Mouse (Mus musculus): ENCODE measurements around the gene Ppp1r27. TPM values are rescaled to one million over a fixed set of nuclear protein-coding genes. Genes with fewer than 3 reads are reported as not detected.
A peak's percentile ranks its signal among the peaks of the same experiment; 100 is the strongest.
"Not testable (repeated sequence)": the region's sequence is repeated elsewhere in the genome, so short reads cannot be mapped to it uniquely, and the experiment has no call there.

The Ppp1r27 gene
- 1.8 and 2.3 TPM in 2 replicates for polyA plus RNA-seq (2015; fragmentation: Nextera tagmentation; extraction: Ambion mirVana)

- ATAC-seq (ENCODE audit: insufficient number of reproducible peaks, low FRiP score, low TSS enrichment, low read depth): no peak
- H3K4me3 ChIP-seq (replicated peaks): peak within 1 kb of the TSS; percentile 92
Observed at GRCm38 (mm10) chr11:120550810-120551440, at the start of gene Ppp1r27. Ppp1r27 (minus strand) TSS chr11:120551132.

GRCm38 (mm10) chr11:120600716-120601115 is 49.8 kb upstream of the Ppp1r27 start:
- WGBS: 88% methylated on average over 3 of the region's 3 CpGs
- Histone ChIP-seq H3K4me3 (replicated peaks) (no peak overlapping the region), H3K36me3 (peaks cover 67% of the 10 kb centered on the region), H3K4me2 (replicated peaks) (no peak overlapping the region), H3K27me3 (no peaks in the 10 kb centered on the region), H3K9me3 (replicated peaks) (no peaks in the 10 kb centered on the region), H3K9ac (no peak overlapping the region), H3K4me1 (peaks cover 30% of the 10 kb centered on the region), H3K27ac (replicated peaks) (no peak overlapping the region)
- ATAC-seq (ENCODE audit: insufficient number of reproducible peaks, low FRiP score, low TSS enrichment, low read depth): no peak

More at GRCm38 (mm10) chr11:120550810-120551440, at the start of gene Ppp1r27:
- Histone ChIP-seq H3K36me3 (0 out of 2 replicates have a peak, but pooled peaks cover 3% of the 10 kb centered on the region), H3K4me2 (replicated peaks) (peak within 1 kb of the TSS; percentile 77), H3K27ac (replicated peaks) (peak within 1 kb of the TSS; percentile 93), H3K9me3 (replicated peaks) (no peaks in the 10 kb centered on the region), H3K27me3 (no peaks in the 10 kb centered on the region), H3K4me1 (peaks cover 31% of the 10 kb centered on the region), H3K9ac (peak within 1 kb of the TSS; percentile 99)
- 91% methylated on average over 28 of the region's 28 CpGs for WGBS

- H3K9me3 ChIP-seq (replicated peaks): no peaks in the 10 kb centered on the region
- 42% methylated on average over 17 of the region's 17 CpGs for WGBS
- peak overlapping the region; percentile 95 for H3K4me3 ChIP-seq (replicated peaks)
- H3K9ac ChIP-seq: peak overlapping the region; percentile 63
- H3K27ac ChIP-seq (replicated peaks): peak overlapping the region; percentile 93
- ATAC-seq (ENCODE audit: insufficient number of reproducible peaks, low FRiP score, low TSS enrichment, low read depth): no peak
- peak overlapping the region; percentile 73 for H3K4me2 ChIP-seq (replicated peaks)
- H3K36me3 ChIP-seq: peaks cover 64% of the 10 kb centered on the region
- H3K27me3 ChIP-seq: no peaks in the 10 kb centered on the region
- H3K4me1 ChIP-seq: peaks cover 31% of the 10 kb centered on the region
Observed at GRCm38 (mm10) chr11:120598990-120599549, 48.1 kb upstream of the Ppp1r27 start.

GRCm38 (mm10) chr11:120598283-120598989 is 47.5 kb upstream of the Ppp1r27 start, which contains the start of the genes Alyref and Anapc11:
Alyref (minus strand) TSS chr11:120598365.
Anapc11 (plus strand) TSS chr11:120598421.
- peak within 1 kb of the TSS; percentile 79 for H3K4me2 ChIP-seq (replicated peaks)
- H3K36me3 ChIP-seq: peaks cover 64% of the 10 kb centered on the region
- H3K27me3 ChIP-seq: no peaks in the 10 kb centered on the region
- ATAC-seq (ENCODE audit: insufficient number of reproducible peaks, low FRiP score, low TSS enrichment, low read depth): peak; percentile 96
- under 1% methylated on average over 88 of the region's 88 CpGs for WGBS
- peak within 1 kb of the TSS; percentile 95 for H3K4me3 ChIP-seq (replicated peaks)
- peak within 1 kb of the TSS; percentile 99 for H3K9ac ChIP-seq
- peaks cover 31% of the 10 kb centered on the region for H3K4me1 ChIP-seq
- no peaks in the 10 kb centered on the region for H3K9me3 ChIP-seq (replicated peaks)
- H3K27ac ChIP-seq (replicated peaks): peak within 1 kb of the TSS; percentile 93

- Histone ChIP-seq H3K4me3 (replicated peaks) (peak overlapping the region; percentile 95), H3K27ac (replicated peaks) (peak overlapping the region; percentile 93), H3K9me3 (replicated peaks) (no peaks in the 10 kb centered on the region), H3K27me3 (no peaks in the 10 kb centered on the region), H3K4me1 (peaks cover 31% of the 10 kb centered on the region), H3K9ac (peak overlapping the region; percentile 99), H3K36me3 (peaks cover 64% of the 10 kb centered on the region), H3K4me2 (replicated peaks) (peak overlapping the region; percentile 79)
- peak; percentile 47 for ATAC-seq (ENCODE audit: insufficient number of reproducible peaks, low FRiP score, low TSS enrichment, low read depth)
- WGBS: 3% methylated on average over 98 of the region's 99 CpGs
Observed at GRCm38 (mm10) chr11:120597240-120598235, 46.6 kb upstream of the Ppp1r27 start.

- Histone ChIP-seq H3K4me2 (replicated peaks) (no peak overlapping the region), H3K27me3 (no peaks in the 10 kb centered on the region), H3K36me3 (peaks cover 83% of the 10 kb centered on the region), H3K27ac (replicated peaks) (no peak overlapping the region), H3K9ac (no peak overlapping the region), H3K4me3 (replicated peaks) (no peak overlapping the region), H3K9me3 (replicated peaks) (no peaks in the 10 kb centered on the region), H3K4me1 (no peaks in the 10 kb centered on the region)
- ATAC-seq (ENCODE audit: insufficient number of reproducible peaks, low FRiP score, low TSS enrichment, low read depth): no peak
- 90% methylated on average over 6 of the region's 6 CpGs for WGBS
Observed at GRCm38 (mm10) chr11:120588531-120588930, 37.6 kb upstream of the Ppp1r27 start.

- Histone ChIP-seq H3K36me3 (peaks cover 50% of the 10 kb centered on the region), H3K4me1 (peaks cover 26% of the 10 kb centered on the region), H3K4me3 (replicated peaks) (no peak overlapping the region), H3K9ac (no peak overlapping the region), H3K4me2 (replicated peaks) (no peak overlapping the region), H3K27ac (replicated peaks) (no peak overlapping the region), H3K9me3 (replicated peaks) (no peaks in the 10 kb centered on the region), H3K27me3 (no peaks in the 10 kb centered on the region)
- no peak for ATAC-seq (ENCODE audit: insufficient number of reproducible peaks, low FRiP score, low TSS enrichment, low read depth)
- WGBS: 97% methylated on average over 1 of the region's 1 CpGs
Observed at GRCm38 (mm10) chr11:120583937-120584336, 33.0 kb upstream of the Ppp1r27 start.

GRCm38 (mm10) chr11:120582982-120583293 is 32.0 kb upstream of the Ppp1r27 start:
- ATAC-seq (ENCODE audit: insufficient number of reproducible peaks, low FRiP score, low TSS enrichment, low read depth); H3K27ac ChIP-seq (replicated peaks); H3K27me3 ChIP-seq; H3K9ac ChIP-seq; H3K4me3 ChIP-seq (replicated peaks); H3K9me3 ChIP-seq (replicated peaks); H3K4me2 ChIP-seq (replicated peaks): not testable (repeated sequence)
- WGBS: 90% methylated on average over 2 of the region's 2 CpGs
- H3K4me1 ChIP-seq: peaks cover 29% of the 10 kb centered on the region
- peaks cover 52% of the 10 kb centered on the region for H3K36me3 ChIP-seq

- H3K4me2 ChIP-seq (replicated peaks): peak overlapping the region; percentile 88
- no peak overlapping the region; the same call in 1 of the 2 replicates for H3K9ac ChIP-seq
- peaks cover 52% of the 10 kb centered on the region for H3K36me3 ChIP-seq
- no peaks in the 10 kb centered on the region for H3K27me3 ChIP-seq
- ATAC-seq (ENCODE audit: insufficient number of reproducible peaks, low FRiP score, low TSS enrichment, low read depth): no peak
- H3K9me3 ChIP-seq (replicated peaks): no peaks in the 10 kb centered on the region
- 71% methylated on average over 8 of the region's 8 CpGs for WGBS
- peaks cover 29% of the 10 kb centered on the region for H3K4me1 ChIP-seq
- peak overlapping the region; percentile 95 for H3K27ac ChIP-seq (replicated peaks)
- H3K4me3 ChIP-seq (replicated peaks): peak overlapping the region; percentile 84
Observed at GRCm38 (mm10) chr11:120582268-120582981, 31.5 kb upstream of the Ppp1r27 start.

All from embryonic facial prominence, embryonic 15.5 days (tissue).